In the genomic region with DNA sequence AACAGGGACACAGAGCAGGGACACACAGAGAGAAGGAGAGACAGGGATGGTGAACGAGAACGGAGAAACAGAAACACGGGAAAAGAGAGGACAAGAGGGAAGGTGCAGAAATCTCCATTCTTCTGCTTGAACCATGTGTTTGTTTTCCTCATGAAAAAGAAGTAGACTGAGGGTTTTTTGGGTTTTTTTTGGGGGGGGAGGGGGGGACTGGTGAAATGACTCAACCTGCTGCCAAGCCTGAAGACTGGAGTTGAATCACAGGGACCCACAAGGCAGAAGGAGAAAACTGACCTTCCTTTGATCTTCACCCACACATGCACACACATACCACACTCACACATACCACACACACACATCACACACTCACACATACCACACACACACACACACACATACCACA, we compare ENCODE assay signal across 39 mouse cellular contexts. TPM values are rescaled to one million over a fixed set of nuclear protein-coding genes. Genes with fewer than 3 reads are reported as not detected.
"Had no signal": no experiment of that assay in that cellular context is flagged by ENCODE, and none has a peak within 500 bp of the region (broad histone marks: within the 10 kb centered on the region; RNA-seq: fewer than 3 reads in every experiment).

No protein-coding gene starts in this region.

- H3K36me3 ChIP-seq: embryonic facial prominence, embryonic 10.5 days; embryonic facial prominence, embryonic 12.5 days; embryonic facial prominence, embryonic 13.5 days; embryonic facial prominence, embryonic 15.5 days; forebrain, embryonic 10.5 days; forebrain, embryonic 12.5 days; forebrain, embryonic 15.5 days had no signal

- DNase-seq: cerebellum, adult 9-10 months; cerebellum, adult 9-11 months; cerebellum, postnatal 10 days; cerebellum, postnatal 14 days; cerebellum, postnatal 25 days; cerebellum, postnatal 36 days; embryo, embryonic 11 days; forebrain, postnatal 0 days; gastrocnemius, adult 2 months; gastrocnemius, postnatal 10 days; gastrocnemius, postnatal 14 days; gastrocnemius, postnatal 25 days; gastrocnemius, postnatal 36 days; heart, adult 11 months; heart, adult 18-20 months; heart, adult 2 months had no signal

- H3K27me3 ChIP-seq: embryonic facial prominence, embryonic 13.5 days; embryonic facial prominence, embryonic 15.5 days; forebrain, embryonic 15.5 days had no signal

- H3K9me3 ChIP-seq: embryonic facial prominence, embryonic 10.5 days; embryonic facial prominence, embryonic 12.5 days; embryonic facial prominence, embryonic 13.5 days; embryonic facial prominence, embryonic 15.5 days; forebrain, embryonic 10.5 days; forebrain, embryonic 12.5 days; forebrain, embryonic 13.5 days; forebrain, embryonic 15.5 days had no signal

- H3K9ac ChIP-seq: embryonic facial prominence, embryonic 12.5 days; embryonic facial prominence, embryonic 13.5 days; embryonic facial prominence, embryonic 15.5 days; forebrain, embryonic 12.5 days; forebrain, embryonic 13.5 days; forebrain, embryonic 15.5 days; forebrain, postnatal 0 days had no signal

- H3K4me1 ChIP-seq: forebrain, embryonic 13.5 days; forebrain, embryonic 15.5 days had no signal

- H3K4me2 ChIP-seq: embryonic facial prominence, embryonic 12.5 days; embryonic facial prominence, embryonic 13.5 days; embryonic facial prominence, embryonic 15.5 days; forebrain, embryonic 12.5 days; forebrain, embryonic 13.5 days; forebrain, embryonic 15.5 days had no signal

- H3K4me3 ChIP-seq: embryonic facial prominence, embryonic 10.5 days; embryonic facial prominence, embryonic 12.5 days; embryonic facial prominence, embryonic 13.5 days; embryonic facial prominence, embryonic 15.5 days; erythroblast, embryonic 14.5 days; forebrain, embryonic 10.5 days; forebrain, embryonic 12.5 days; forebrain, embryonic 13.5 days; forebrain, embryonic 15.5 days; gastrocnemius, adult 2 months; heart, adult 2 months had no signal

- H3K27ac ChIP-seq: embryonic facial prominence, embryonic 10.5 days; embryonic facial prominence, embryonic 12.5 days; embryonic facial prominence, embryonic 13.5 days; embryonic facial prominence, embryonic 15.5 days; forebrain, embryonic 10.5 days; forebrain, embryonic 12.5 days; forebrain, embryonic 13.5 days; forebrain, embryonic 15.5 days; gastrocnemius, adult 2 months; heart, adult 2 months had no signal

RNA-seq across cellular contexts. Expression of a gene that starts 11.1 kb away (rescaled TPM):
- total RNA-seq: common myeloid progenitor, adult 5-6 weeks; forebrain, postnatal 0 days; gastrocnemius, adult 18-20 months; gastrocnemius, adult 2 months; gastrocnemius, adult 8-10 months; gastrocnemius, postnatal 10 days; gastrocnemius, postnatal 14 days; gastrocnemius, postnatal 25 days; gastrocnemius, postnatal 36 days; gastrocnemius, postnatal 4 days; granulocyte monocyte progenitor cell, adult 5-6 weeks; heart, adult 18-20 months; heart, adult 2 months; heart, adult 8-10 months had no signal
- polyA plus RNA-seq: embryonic facial prominence, embryonic 10.5 days; embryonic facial prominence, embryonic 11.5 days; embryonic facial prominence, embryonic 13.5 days; embryonic facial prominence, embryonic 14.5 days; erythroblast, embryonic 14.5 days; forebrain, embryonic 10.5 days; forebrain, embryonic 11.5 days; forebrain, embryonic 12.5 days; forebrain, embryonic 13.5 days; forebrain, embryonic 14.5 days; forebrain, embryonic 15.5 days; forebrain, embryonic 16.5 days; forebrain, postnatal 0 days; frontal cortex, adult 2 months; gonadal fat pad, adult 2 months; heart, adult 2 months had no signal

RNA-seq across cellular contexts. Expression of a gene that starts 20.8 kb away (rescaled TPM):
- total RNA-seq: common myeloid progenitor, adult 5-6 weeks; forebrain, postnatal 0 days; gastrocnemius, adult 18-20 months; gastrocnemius, adult 2 months; gastrocnemius, adult 8-10 months; gastrocnemius, postnatal 14 days; gastrocnemius, postnatal 25 days; gastrocnemius, postnatal 36 days; gastrocnemius, postnatal 4 days; granulocyte monocyte progenitor cell, adult 5-6 weeks; heart, adult 2 months; heart, adult 8-10 months had no signal
- polyA plus RNA-seq: cortical plate, adult 2 months; embryonic facial prominence, embryonic 12.5 days; embryonic facial prominence, embryonic 13.5 days; embryonic facial prominence, embryonic 14.5 days; embryonic facial prominence, embryonic 15.5 days; erythroblast, embryonic 14.5 days; forebrain, embryonic 10.5 days; forebrain, embryonic 12.5 days; forebrain, embryonic 13.5 days; forebrain, embryonic 14.5 days; forebrain, embryonic 15.5 days; forebrain, embryonic 16.5 days; forebrain, postnatal 0 days; frontal cortex, adult 2 months had no signal

RNA-seq across cellular contexts. Expression of a gene that starts 33.6 kb away (rescaled TPM):
- total RNA-seq: common myeloid progenitor, adult 5-6 weeks; forebrain, postnatal 0 days; gastrocnemius, adult 18-20 months; gastrocnemius, adult 2 months; gastrocnemius, adult 8-10 months; gastrocnemius, postnatal 10 days; gastrocnemius, postnatal 14 days; gastrocnemius, postnatal 25 days; gastrocnemius, postnatal 36 days; gastrocnemius, postnatal 4 days; granulocyte monocyte progenitor cell, adult 5-6 weeks; heart, adult 18-20 months; heart, adult 2 months; heart, adult 8-10 months had no signal
- polyA plus RNA-seq: cortical plate, adult 2 months; embryonic facial prominence, embryonic 10.5 days; embryonic facial prominence, embryonic 11.5 days; embryonic facial prominence, embryonic 12.5 days; embryonic facial prominence, embryonic 13.5 days; embryonic facial prominence, embryonic 14.5 days; embryonic facial prominence, embryonic 15.5 days; erythroblast, embryonic 14.5 days; forebrain, embryonic 10.5 days; forebrain, embryonic 11.5 days; forebrain, embryonic 12.5 days; forebrain, embryonic 13.5 days; forebrain, embryonic 14.5 days; forebrain, embryonic 15.5 days; forebrain, embryonic 16.5 days; forebrain, postnatal 0 days; frontal cortex, adult 2 months; gonadal fat pad, adult 2 months; heart, adult 2 months had no signal

RNA-seq across cellular contexts. Expression of a gene that starts 50.9 kb away (rescaled TPM):
- total RNA-seq: common myeloid progenitor, adult 5-6 weeks; forebrain, postnatal 0 days; gastrocnemius, adult 18-20 months; gastrocnemius, adult 2 months; gastrocnemius, adult 8-10 months; gastrocnemius, postnatal 10 days; gastrocnemius, postnatal 14 days; gastrocnemius, postnatal 25 days; gastrocnemius, postnatal 36 days; gastrocnemius, postnatal 4 days; granulocyte monocyte progenitor cell, adult 5-6 weeks; heart, adult 18-20 months; heart, adult 2 months; heart, adult 8-10 months had no signal
- polyA plus RNA-seq: cortical plate, adult 2 months; embryonic facial prominence, embryonic 10.5 days; embryonic facial prominence, embryonic 11.5 days; embryonic facial prominence, embryonic 13.5 days; embryonic facial prominence, embryonic 15.5 days; forebrain, embryonic 10.5 days; forebrain, embryonic 11.5 days; forebrain, embryonic 13.5 days; forebrain, embryonic 14.5 days; forebrain, embryonic 15.5 days; forebrain, embryonic 16.5 days; forebrain, postnatal 0 days; gonadal fat pad, adult 2 months; heart, adult 2 months had no signal
